Mouse (Mus musculus): Measurements from ENCODE around the gene Celf5. TPM values are rescaled to one million over a fixed set of nuclear protein-coding genes. Genes with fewer than 3 reads are reported as not detected.

Celf5 gene
- polyA plus RNA-seq, 1 experiment = 0.70 TPM

DNA sequence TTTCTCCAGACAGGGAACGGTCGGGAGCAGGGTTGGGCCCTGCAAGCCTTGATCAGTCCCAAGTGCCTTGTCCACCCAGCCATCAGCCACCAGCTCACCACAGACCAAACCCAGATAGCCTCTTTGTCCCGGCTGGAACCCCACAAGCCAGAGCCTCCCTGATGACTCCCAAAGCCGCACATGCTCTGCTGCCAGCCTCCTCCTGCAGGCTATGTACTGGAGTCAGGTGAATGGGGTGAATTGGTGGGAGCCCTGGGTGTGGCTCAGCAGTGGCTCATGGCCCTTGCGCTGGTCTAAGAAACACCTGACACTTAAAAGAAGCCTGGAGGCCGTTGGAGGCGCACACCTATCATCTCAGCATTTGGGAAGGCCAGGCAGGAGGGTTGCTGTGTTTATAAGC is 19.6 kb downstream of the Celf5 start:
- WGBS = 87% methylated on average over 7 of the region's 7 CpGs
- H3K4me1 ChIP-seq (ENCODE audit: control insufficient read depth, insufficient read depth, insufficient read length) = peaks cover 13% of the 10 kb centered on the region
- DNase-seq (ENCODE audit: low read depth in 1 of 2, low spot score in 2 of 2) = peak in 1 of 2 experiments; percentile 1
- peaks cover 25% of the 10 kb centered on the region for H3K27me3 ChIP-seq (ENCODE audit: control insufficient read depth, insufficient read depth, low read length)
- H3K4me3 ChIP-seq (ENCODE audit: extremely low read depth, insufficient read depth, insufficient read length) = no peak overlapping the region
- TF ChIP-seq POLR2A (IDR thresholded peaks at IDR 0.05; ENCODE audit: low read depth, low read length) = no peak
- no peak for TF ChIP-seq CTCF (IDR thresholded peaks at IDR 0.05; ENCODE audit: extremely low read depth, insufficient read depth, insufficient read length, insufficient replicate concordance)
- no peaks in the 10 kb centered on the region for H3K36me3 ChIP-seq (ENCODE audit: control insufficient read depth, insufficient read depth, low read length)
- H3K27ac ChIP-seq (ENCODE audit: insufficient read depth, low read length) = no peak overlapping the region

DNA sequence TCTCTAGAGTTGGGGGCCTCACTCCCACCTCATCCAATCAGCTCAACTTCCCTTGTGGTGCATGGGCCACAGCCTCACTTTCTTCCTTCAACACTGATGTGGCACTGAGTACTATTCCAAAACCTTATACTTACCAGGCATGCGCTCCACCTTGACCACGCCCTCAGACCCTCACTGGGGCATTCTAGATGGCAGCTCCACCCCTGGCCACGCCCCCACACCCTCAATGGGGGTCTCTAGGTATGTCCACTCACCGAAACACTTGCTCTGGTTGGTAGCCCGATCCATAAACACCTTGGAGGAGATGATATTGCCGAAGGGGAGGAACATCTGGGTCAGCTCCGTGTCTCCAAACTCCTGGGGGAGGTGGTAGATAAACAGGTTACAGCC is 20.1 kb downstream of the Celf5 start:
- H3K27ac ChIP-seq (ENCODE audit: insufficient read depth, low read length) = no peak overlapping the region
- TF ChIP-seq CTCF (IDR thresholded peaks at IDR 0.05; ENCODE audit: extremely low read depth, insufficient read depth, insufficient read length, insufficient replicate concordance) (no peak), POLR2A (IDR thresholded peaks at IDR 0.05; ENCODE audit: low read depth, low read length) (no peak)
- H3K27me3 ChIP-seq (ENCODE audit: control insufficient read depth, insufficient read depth, low read length) = peaks cover 25% of the 10 kb centered on the region
- H3K4me3 ChIP-seq (ENCODE audit: extremely low read depth, insufficient read depth, insufficient read length) = no peak overlapping the region
- 51% methylated on average over 7 of the region's 7 CpGs for WGBS
- H3K4me1 ChIP-seq (ENCODE audit: control insufficient read depth, insufficient read depth, insufficient read length) = peaks cover 13% of the 10 kb centered on the region
- no peaks in the 10 kb centered on the region for H3K36me3 ChIP-seq (ENCODE audit: control insufficient read depth, insufficient read depth, low read length)
- peak in 1 of 2 experiments; percentile 2 for DNase-seq (ENCODE audit: low read depth in 1 of 2, low spot score in 2 of 2)

DNA sequence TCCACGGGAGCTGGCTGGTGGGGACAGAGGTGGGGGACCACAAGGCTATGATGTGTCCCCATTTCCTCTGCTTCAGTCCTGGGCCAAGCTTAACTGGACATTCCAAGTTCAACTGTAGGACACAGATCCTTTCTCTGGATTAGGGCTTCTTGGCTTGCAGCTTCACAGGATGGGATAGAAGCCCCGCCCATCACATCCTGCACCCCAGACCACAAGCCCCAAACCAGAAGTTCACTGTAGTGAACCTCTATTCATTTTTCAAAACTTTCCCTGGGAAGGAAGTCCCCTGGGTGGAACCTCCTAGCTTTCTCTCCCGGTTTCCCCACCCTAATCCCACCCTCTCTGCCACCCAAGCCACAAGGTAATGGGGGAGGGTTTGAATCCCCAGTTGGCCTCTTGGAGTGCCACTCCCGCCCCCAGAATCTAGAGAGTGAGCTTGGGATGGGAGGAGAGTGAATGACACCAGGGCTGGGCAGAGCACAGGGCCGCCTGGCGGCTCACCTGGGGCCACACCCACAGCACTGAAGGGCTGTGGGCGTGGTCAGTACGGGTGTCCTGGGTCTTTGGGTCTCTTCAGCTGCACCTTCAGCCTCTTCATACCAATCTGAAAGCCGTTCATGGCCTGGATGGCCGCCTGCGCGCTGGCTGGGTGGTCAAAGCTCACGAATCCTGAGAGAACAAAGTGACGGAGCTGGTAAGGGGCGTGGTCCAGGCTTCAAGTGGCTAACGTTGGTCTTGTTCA is 20.7 kb downstream of the Celf5 start:
- no peaks in the 10 kb centered on the region for H3K36me3 ChIP-seq (ENCODE audit: control insufficient read depth, insufficient read depth, low read length)
- H3K4me3 ChIP-seq (ENCODE audit: extremely low read depth, insufficient read depth, insufficient read length) = no peak overlapping the region
- peaks cover 25% of the 10 kb centered on the region for H3K27me3 ChIP-seq (ENCODE audit: control insufficient read depth, insufficient read depth, low read length)
- DNase-seq (ENCODE audit: low read depth in 1 of 2, low spot score in 2 of 2) = peak in 1 of 2 experiments; percentile 2
- H3K27ac ChIP-seq (ENCODE audit: insufficient read depth, low read length) = no peak overlapping the region
- TF ChIP-seq POLR2A (IDR thresholded peaks at IDR 0.05; ENCODE audit: low read depth, low read length) = no peak
- no peak for TF ChIP-seq CTCF (IDR thresholded peaks at IDR 0.05; ENCODE audit: extremely low read depth, insufficient read depth, insufficient read length, insufficient replicate concordance)
- peaks cover 13% of the 10 kb centered on the region for H3K4me1 ChIP-seq (ENCODE audit: control insufficient read depth, insufficient read depth, insufficient read length)
- 9% methylated on average over 16 of the region's 16 CpGs for WGBS

- no peak for DNase-seq (ENCODE audit: low read depth in 1 of 2, low spot score in 2 of 2)
- WGBS = 38% methylated on average over 11 of the region's 11 CpGs
- Histone ChIP-seq H3K36me3 (ENCODE audit: control insufficient read depth, insufficient read depth, low read length) (no peaks in the 10 kb centered on the region), H3K4me3 (ENCODE audit: extremely low read depth, insufficient read depth, insufficient read length) (no peak overlapping the region), H3K4me1 (ENCODE audit: control insufficient read depth, insufficient read depth, insufficient read length) (peaks cover 13% of the 10 kb centered on the region), H3K27me3 (ENCODE audit: control insufficient read depth, insufficient read depth, low read length) (peaks cover 28% of the 10 kb centered on the region), H3K27ac (ENCODE audit: insufficient read depth, low read length) (no peak overlapping the region)
- TF ChIP-seq CTCF (IDR thresholded peaks at IDR 0.05; ENCODE audit: extremely low read depth, insufficient read depth, insufficient read length, insufficient replicate concordance) = no peak
- no peak for TF ChIP-seq POLR2A (IDR thresholded peaks at IDR 0.05; ENCODE audit: low read depth, low read length)
Observed at GRCm38 (mm10) chr10:81460951-81461350, 21.6 kb downstream of the Celf5 start.

- peaks cover 13% of the 10 kb centered on the region for H3K4me1 ChIP-seq (ENCODE audit: control insufficient read depth, insufficient read depth, insufficient read length)
- no peak overlapping the region for H3K27ac ChIP-seq (ENCODE audit: insufficient read depth, low read length)
- H3K4me3 ChIP-seq (ENCODE audit: extremely low read depth, insufficient read depth, insufficient read length) = no peak overlapping the region
- no peak for TF ChIP-seq CTCF (IDR thresholded peaks at IDR 0.05; ENCODE audit: extremely low read depth, insufficient read depth, insufficient read length, insufficient replicate concordance)
- no peak for TF ChIP-seq POLR2A (IDR thresholded peaks at IDR 0.05; ENCODE audit: low read depth, low read length)
- 12% methylated on average over 20 of the region's 20 CpGs for WGBS
- peaks cover 28% of the 10 kb centered on the region for H3K27me3 ChIP-seq (ENCODE audit: control insufficient read depth, insufficient read depth, low read length)
- no peak for DNase-seq (ENCODE audit: low read depth in 1 of 2, low spot score in 2 of 2)
- H3K36me3 ChIP-seq (ENCODE audit: control insufficient read depth, insufficient read depth, low read length) = no peaks in the 10 kb centered on the region
Observed at GRCm38 (mm10) chr10:81460471-81460870, 22.0 kb downstream of the Celf5 start.

- DNase-seq (ENCODE audit: low read depth in 1 of 2, low spot score in 2 of 2) = no peak
- peaks cover 12% of the 10 kb centered on the region for H3K4me1 ChIP-seq (ENCODE audit: control insufficient read depth, insufficient read depth, insufficient read length)
- no peak overlapping the region for H3K4me3 ChIP-seq (ENCODE audit: extremely low read depth, insufficient read depth, insufficient read length)
- H3K27ac ChIP-seq (ENCODE audit: insufficient read depth, low read length) = no peak overlapping the region
- H3K27me3 ChIP-seq (ENCODE audit: control insufficient read depth, insufficient read depth, low read length) = peaks cover 21% of the 10 kb centered on the region
- WGBS = 76% methylated on average over 21 of the region's 21 CpGs
- TF ChIP-seq CTCF (IDR thresholded peaks at IDR 0.05; ENCODE audit: extremely low read depth, insufficient read depth, insufficient read length, insufficient replicate concordance) (no peak), POLR2A (IDR thresholded peaks at IDR 0.05; ENCODE audit: low read depth, low read length) (no peak)
- H3K36me3 ChIP-seq (ENCODE audit: control insufficient read depth, insufficient read depth, low read length) = no peaks in the 10 kb centered on the region
Observed at GRCm38 (mm10) chr10:81459399-81459798, 23.1 kb downstream of the Celf5 start.

GRCm38 (mm10) chr10:81458267-81458666 is 24.2 kb downstream of the Celf5 start:
- no peak for DNase-seq (ENCODE audit: low read depth in 1 of 2, low spot score in 2 of 2)
- Histone ChIP-seq H3K4me3 (ENCODE audit: extremely low read depth, insufficient read depth, insufficient read length) (no peak overlapping the region), H3K27ac (ENCODE audit: insufficient read depth, low read length) (no peak overlapping the region), H3K36me3 (ENCODE audit: control insufficient read depth, insufficient read depth, low read length) (no peaks in the 10 kb centered on the region), H3K4me1 (ENCODE audit: control insufficient read depth, insufficient read depth, insufficient read length) (peaks cover 5% of the 10 kb centered on the region; the same call in 1 of the 2 replicates), H3K27me3 (ENCODE audit: control insufficient read depth, insufficient read depth, low read length) (peaks cover 17% of the 10 kb centered on the region)
- WGBS = 73% methylated on average over 6 of the region's 6 CpGs
- no peak for TF ChIP-seq POLR2A (IDR thresholded peaks at IDR 0.05; ENCODE audit: low read depth, low read length)
- TF ChIP-seq CTCF (IDR thresholded peaks at IDR 0.05; ENCODE audit: extremely low read depth, insufficient read depth, insufficient read length, insufficient replicate concordance) = no peak

All from spleen, adult 2 months (tissue).